Mouse (Mus musculus): Measurements from ENCODE around the gene Fstl5.

Fstl5 gene

GRCm38 (mm10) chr3:76508811-76509210 lies 434.7 kb downstream of the Fstl5 start:
- no peak for DNase-seq (ENCODE audit: low read depth, low spot score)

GRCm38 (mm10) chr3:76567346-76567745 lies 493.3 kb downstream of the Fstl5 start:
- DNase-seq (ENCODE audit: low read depth, low spot score) = no peak

- no peak for DNase-seq (ENCODE audit: low read depth, low spot score)
Measured at GRCm38 (mm10) chr3:76572478-76572877, 498.4 kb downstream of the Fstl5 start.

- no peak for DNase-seq (ENCODE audit: low read depth, low spot score)
Measured at GRCm38 (mm10) chr3:76572920-76573541, 499.0 kb downstream of the Fstl5 start.

- DNase-seq (ENCODE audit: low read depth, low spot score) = no peak
Measured at GRCm38 (mm10) chr3:76593148-76593547, 519.1 kb downstream of the Fstl5 start.

- no peak for DNase-seq (ENCODE audit: low read depth, low spot score)
Measured at GRCm38 (mm10) chr3:76620044-76620443, 546.0 kb downstream of the Fstl5 start.

GRCm38 (mm10) chr3:76654243-76654642 lies 580.2 kb downstream of the Fstl5 start:
- DNase-seq (ENCODE audit: low read depth, low spot score) = no peak

GRCm38 (mm10) chr3:76670859-76671258 lies 596.8 kb downstream of the Fstl5 start:
- DNase-seq (ENCODE audit: low read depth, low spot score) = no peak

GRCm38 (mm10) chr3:76676006-76676405 lies 601.9 kb downstream of the Fstl5 start:
- no peak for DNase-seq (ENCODE audit: low read depth, low spot score)

- no peak for DNase-seq (ENCODE audit: low read depth, low spot score)
Measured at GRCm38 (mm10) chr3:76679853-76680545, 605.9 kb downstream of the Fstl5 start.

- DNase-seq (ENCODE audit: low read depth, low spot score) = no peak
Measured at GRCm38 (mm10) chr3:76680546-76680883, 606.4 kb downstream of the Fstl5 start.

GRCm38 (mm10) chr3:76697134-76697629 lies 623.1 kb downstream of the Fstl5 start:
- no peak for DNase-seq (ENCODE audit: low read depth, low spot score)

- no peak for DNase-seq (ENCODE audit: low read depth, low spot score)
Measured at GRCm38 (mm10) chr3:76739221-76739620, 665.2 kb downstream of the Fstl5 start.
